Mouse (Mus musculus): ENCODE data around the gene A630023A22Rik. TPM values are rescaled to one million over a fixed set of nuclear protein-coding genes. Genes with fewer than 3 reads are reported as not detected.

The A630023A22Rik gene
- total RNA-seq (2021) = not detected
- long read RNA-seq, experiment 1 = 0 reads
- long read RNA-seq, experiment 2 = 0 reads

DNA sequence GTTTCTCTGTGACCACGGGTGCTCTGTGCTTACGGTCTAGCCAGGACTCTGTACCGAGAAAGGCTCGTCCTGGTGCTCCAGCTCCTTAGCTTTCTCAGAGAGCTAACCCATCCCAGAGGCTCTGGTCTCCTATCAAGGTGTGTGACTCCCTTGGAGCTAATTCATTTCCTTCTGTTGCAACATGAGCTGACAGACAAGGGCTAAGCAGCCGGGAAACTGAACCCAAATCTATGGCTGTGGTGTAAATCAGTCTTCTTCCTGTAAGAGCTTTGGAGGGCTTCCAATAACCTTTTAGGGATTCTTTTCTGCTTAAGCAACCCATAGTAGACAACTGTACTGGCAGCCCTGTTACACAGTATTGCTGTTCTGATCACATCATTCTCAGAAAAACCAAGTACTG, at the start of gene A630023A22Rik:
Gene A630023A22Rik, minus strand, starts transcription at position 154 of the 400 bp plus-strand sequence.
- no peak for DNase-seq (ENCODE audit: low spot score in 2 of 2)

DNA sequence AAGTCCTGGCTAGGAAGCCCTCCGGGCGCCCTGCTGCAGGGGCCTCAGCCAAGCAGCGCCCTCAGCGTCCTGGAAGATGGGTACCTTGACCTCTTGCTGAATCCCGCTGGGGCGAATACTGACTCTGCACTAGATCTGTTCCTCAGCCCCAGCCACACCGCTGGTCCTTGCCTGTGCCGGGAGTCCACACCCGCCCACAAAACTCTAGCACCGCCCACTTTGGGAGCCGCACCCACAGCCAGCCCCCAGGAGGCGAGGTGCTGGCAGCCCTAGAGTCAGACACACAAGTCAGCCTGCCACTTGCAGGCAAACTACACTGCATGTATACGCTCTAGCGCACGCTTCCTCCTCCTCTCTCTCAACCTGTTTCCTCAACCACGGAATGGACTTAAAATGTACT, 49.8 kb upstream of the A630023A22Rik start, which contains the start of gene Npy4r:
Gene Npy4r, minus strand, starts transcription at position 148 of the 400 bp plus-strand sequence.
- DNase-seq (ENCODE audit: low spot score in 2 of 2) = peak in 1 of 2 experiments; percentile 6

DNA sequence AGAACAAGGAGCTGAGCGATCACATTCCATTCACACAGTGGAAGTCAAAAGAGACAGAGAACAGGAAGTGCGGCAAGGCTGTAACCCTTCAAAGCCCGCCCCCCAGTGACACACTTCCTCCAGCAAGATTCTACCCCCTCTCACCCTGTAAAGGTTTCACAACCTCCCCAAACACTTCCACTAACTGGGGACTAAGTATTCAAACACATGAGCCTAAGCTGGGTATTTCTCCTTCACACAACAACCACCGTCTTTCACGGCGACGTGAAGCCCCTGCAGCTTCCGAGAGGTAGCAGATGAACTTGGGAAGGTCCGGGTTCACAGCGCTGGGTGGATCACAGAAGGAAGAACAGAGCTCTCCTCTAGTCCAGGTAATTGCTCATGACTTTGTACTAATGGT, 40.4 kb upstream of the A630023A22Rik start:
- DNase-seq (ENCODE audit: low spot score in 2 of 2) = no peak

DNA sequence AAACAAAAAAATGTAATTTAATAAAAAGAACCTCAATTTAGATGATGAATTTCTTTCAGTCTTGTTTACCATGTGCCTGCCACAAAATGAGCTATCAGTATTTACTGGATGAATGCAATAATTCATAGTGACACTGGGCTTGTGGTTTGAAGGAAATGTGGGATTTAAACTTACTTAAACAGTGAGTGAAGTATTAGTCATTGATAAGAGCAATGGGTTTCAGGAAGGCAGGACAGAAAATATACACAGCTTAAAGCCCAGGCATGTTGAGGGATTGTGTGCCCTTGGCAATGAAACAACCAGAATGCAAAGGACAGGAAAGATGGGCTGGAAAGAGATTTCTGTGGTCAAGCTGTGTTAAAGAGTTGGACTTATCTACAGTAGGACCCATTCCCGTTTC, 39.8 kb upstream of the A630023A22Rik start:
- DNase-seq (ENCODE audit: low spot score in 2 of 2) = no peak

DNA sequence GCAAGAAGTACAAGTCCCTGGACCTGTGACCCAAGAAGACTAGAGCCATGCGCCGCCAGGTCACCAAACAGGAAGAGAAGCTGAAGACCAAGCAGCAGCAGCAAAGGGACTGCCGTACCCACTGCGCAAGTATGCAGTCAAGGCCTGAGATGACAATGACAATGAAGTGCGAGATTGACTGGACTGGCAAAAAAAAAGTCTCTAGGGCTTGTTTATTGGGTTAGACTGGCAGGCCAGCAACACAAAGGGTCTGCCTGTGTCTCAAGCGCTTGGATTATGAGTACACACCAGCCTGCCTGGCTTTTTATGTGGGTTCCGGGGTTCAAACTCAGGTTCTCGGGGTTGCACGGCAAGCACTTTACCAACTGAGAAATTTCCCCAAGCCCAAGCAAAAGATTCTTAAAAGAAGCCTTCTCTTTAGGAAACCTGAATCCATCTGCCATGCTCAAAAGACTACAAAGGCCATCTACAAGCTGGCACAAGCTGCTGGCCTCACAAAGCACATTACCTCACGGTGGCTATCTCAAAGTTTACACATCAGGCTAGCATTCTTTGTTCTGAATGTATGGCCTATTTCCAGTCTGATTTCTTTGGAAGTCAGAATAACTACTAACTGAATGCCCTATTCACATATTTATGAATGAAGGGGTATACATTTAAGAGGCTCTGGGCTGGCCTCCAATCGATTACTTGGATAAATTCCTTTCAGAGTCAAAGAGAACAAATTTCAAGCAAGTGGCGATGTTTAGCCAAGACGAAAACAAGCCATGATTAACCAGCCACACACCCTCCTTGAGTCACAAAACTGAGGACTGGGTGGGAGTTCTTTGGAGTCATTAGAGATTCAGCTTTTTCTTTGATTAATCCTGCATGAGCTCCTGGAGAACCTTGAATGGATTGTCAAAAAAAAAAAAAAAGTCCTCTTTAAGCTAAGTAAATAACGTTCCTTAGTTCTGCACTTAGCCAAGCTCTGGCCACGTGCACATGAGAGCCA, 37.4 kb upstream of the A630023A22Rik start:
- no peak for DNase-seq (ENCODE audit: low spot score in 2 of 2)

DNA sequence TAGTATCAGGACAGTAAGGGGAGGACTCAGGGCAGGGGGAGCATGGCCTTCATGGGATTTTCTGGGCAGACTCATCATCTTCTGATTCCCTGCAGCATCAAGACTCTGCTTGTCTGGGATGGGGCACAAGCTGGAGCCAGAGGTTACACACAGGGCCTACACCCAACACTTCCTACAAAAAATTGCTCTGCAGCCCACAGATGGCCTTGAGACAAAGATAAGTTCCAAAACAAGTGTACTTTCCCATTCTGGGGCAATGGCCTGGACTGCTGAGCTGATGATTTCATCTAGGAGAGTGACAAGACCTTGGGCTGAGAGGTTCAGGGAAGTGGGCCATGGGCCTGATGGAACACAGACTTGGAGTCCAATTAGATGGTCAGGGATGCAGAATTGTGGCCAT, 32.8 kb upstream of the A630023A22Rik start:
- DNase-seq (ENCODE audit: low spot score in 2 of 2) = no peak

DNA sequence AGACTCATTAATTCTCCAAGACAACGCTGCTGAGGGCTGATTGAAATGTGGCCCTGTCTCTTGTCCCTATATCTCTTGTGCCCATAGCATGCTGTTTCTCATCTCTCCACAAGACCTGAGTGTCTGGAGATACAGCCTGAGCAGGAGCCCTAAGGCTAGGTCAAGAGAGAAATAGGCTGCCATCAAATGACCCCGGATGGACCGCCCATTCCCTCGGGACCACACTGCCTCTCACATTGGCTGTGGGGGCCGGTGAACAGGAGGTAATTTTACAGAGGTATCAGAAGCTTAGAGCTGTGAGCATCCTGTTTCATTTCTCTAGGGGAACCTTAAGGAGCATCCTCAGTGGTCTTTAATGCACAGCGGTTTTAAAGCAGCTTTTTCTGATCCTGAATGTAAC, 28.7 kb upstream of the A630023A22Rik start:
- DNase-seq (ENCODE audit: low spot score in 2 of 2) = no peak

DNA sequence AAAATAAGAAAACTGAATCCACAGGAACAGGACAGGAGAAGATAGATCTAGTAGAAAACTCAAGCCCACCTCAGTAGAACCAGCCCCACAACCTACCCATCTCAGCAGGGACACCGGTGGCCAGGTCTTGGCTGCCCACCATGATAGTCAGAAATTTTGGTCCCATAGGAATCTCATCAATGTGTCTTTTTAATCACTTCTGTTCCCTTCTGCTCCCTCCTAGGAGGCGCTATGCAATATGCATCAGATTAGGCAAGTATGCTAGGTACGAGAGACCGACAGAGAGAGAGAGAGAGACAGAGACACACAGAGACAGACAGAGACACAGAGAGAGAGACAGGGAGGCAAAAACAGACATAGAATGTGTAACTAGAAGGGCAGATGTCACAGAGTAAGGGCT, 19.1 kb upstream of the A630023A22Rik start:
- DNase-seq (ENCODE audit: low spot score in 2 of 2) = no peak

DNA sequence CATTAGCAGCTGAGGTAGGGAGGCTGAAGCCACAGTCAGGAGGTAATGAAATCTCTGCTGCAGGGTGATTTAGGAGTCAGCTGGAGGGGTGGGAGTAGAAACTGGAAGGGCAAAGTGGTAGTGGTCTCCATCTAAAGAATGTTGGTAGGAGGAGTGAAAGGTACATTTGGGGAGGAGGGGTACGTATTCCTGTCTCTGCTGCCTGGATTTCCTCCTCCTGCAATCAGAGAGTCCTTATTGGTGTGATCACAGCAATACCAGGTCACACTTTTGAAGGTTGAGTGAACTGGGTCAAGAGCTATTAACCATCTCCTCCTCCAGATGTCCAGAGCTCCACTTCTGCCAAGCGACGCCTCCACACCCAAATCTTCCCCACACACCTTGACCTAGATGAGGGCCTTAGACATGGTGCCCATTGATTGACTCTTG, 18.4 kb upstream of the A630023A22Rik start:
- no peak for DNase-seq (ENCODE audit: low spot score in 2 of 2)

DNA sequence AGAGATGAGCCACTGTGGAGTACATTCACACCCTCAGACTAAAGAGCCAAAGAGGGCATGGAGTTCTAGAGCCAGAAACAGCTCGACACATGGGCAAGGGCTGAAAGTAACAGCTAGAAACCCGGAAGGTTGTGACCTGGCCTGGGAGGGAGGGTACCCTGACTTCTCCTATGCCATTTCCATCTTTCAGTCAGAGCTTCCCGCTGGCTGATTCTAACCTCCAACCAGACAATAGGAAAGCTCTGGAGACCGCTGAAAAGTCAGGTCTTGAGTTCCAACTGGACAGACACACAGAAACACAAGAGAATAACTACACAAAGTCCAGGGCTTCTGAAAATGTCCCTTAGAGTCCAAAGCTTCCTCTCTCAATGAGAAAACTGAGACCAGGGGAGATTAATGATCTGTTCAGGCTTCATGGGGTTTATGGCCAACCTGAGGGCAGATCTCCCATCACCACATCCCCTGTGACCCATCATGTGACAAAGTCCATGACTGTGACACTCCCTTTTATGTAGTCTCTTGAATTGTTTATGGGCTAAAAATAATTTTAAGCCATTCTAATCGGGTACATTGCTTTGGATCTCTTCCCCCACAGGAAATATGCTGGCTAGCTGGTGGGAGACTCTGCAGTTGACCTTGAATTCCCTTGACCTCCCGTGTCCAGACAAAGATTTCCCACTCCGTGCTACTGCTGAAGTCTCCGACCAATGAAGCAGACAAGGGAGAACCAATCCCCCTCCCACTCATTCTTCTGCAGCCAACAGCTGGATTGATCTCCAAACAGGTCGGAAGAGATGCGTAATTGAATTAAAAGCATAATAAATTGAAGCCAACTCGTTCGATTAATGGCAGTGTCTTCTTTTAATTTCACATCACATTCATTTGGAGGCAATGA, 17.7 kb upstream of the A630023A22Rik start:
- DNase-seq (ENCODE audit: low spot score in 2 of 2) = no peak

DNA sequence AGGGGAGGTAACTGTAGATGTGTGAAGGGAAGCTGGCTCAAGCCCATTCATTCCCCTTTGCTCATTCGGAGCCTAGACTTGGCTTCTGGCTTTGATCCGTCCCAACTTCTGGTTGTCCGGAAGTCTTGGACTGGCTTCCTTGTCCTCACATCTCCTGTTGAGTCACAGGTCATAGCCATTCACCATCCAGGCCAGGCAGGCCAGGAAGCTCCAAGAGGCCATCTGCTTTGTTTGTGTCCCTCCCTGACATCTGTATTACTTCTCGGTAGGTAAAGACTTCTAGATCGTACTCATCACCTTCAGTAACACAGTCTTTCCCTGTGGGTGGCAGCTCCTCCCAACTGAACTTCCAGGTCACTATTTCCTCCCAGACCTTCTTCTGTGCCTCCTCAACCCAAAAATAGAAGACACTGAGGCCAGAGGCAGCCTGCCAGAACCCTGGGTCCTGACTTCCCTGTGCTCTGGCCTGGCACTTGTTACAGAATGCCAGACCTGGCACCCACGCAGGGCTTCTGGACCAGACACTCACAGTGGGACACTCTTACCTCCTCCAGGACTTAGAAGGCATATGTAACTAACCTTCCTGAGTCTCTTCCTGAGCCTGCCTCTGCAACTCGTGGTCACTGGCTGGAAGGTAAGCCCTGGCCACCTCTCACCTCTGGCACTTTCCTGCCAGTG, 16.6 kb upstream of the A630023A22Rik start:
- no peak for DNase-seq (ENCODE audit: low spot score in 2 of 2)

DNA sequence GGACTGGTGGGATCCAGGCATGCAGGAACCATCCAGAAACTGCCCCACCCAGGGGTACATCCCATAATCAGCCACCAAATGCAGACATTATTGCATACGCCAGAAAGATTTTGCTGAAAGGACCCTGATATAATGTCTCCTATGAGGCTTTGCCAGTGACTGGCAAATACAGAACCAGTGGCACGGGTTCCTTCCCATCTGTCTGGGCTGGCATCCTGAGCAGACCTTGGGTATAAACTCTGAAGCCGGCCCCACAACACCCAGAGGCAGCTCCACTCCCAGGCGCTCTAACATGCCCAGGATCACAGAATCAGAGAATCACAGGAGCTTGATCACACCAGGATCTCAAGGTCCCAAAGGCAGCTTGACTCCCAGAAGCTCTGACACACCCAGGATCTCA, 11.8 kb upstream of the A630023A22Rik start:
- DNase-seq (ENCODE audit: low spot score in 2 of 2) = no peak

DNA sequence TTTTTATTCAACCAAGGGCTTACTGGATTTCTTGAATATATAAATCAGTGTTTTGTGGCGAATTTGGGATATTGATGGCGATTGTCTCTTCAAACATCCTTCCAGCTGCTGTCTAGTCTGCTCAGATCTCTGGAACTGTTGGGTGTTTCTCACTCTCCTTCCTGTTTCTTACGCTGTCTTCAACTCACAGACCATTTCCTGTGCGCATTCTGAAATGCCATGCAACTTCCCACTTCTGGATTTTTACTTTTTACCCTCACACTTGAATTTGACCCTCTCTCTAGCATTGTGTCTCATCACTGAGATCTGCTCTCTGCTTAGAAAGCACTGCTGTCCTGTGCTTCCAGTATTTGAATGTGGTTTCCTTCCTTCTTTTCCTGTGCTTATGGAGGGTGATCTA, 5.0 kb upstream of the A630023A22Rik start:
- no peak for DNase-seq (ENCODE audit: low spot score in 2 of 2)

DNA sequence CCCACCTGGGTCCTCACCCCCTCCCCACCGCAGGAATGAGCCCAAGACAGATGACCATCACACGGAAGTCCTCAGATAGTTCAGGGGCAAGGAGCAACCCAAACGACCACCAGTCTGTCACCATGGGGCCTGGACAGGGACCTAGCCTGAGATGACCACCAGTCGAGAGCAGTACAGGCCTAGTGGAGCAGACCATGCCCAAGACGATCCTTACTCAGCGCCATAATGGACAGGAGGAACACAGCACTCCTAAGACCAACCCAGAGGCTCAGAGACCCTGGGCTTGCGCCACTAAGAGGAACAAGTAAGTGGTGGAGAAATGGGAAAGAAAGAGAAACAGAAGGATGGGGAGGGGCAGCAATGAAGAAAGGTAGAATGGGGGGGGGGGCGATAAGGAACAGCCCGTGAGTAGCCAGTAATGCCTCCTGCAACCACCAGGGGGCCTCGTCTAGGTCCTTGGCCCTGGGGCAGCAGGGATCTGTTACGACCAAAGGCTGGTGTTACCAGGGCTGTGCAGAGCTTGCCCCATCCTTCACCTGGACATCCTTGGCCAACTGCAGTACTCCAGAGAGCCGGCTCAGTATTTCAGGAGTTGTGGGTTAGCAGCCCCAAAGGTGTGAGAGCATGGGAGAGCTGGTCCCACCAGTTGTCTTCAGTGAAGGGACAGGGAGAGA, 4.0 kb upstream of the A630023A22Rik start:
- DNase-seq (ENCODE audit: low spot score in 2 of 2) = peak; percentile 7 to 15

DNA sequence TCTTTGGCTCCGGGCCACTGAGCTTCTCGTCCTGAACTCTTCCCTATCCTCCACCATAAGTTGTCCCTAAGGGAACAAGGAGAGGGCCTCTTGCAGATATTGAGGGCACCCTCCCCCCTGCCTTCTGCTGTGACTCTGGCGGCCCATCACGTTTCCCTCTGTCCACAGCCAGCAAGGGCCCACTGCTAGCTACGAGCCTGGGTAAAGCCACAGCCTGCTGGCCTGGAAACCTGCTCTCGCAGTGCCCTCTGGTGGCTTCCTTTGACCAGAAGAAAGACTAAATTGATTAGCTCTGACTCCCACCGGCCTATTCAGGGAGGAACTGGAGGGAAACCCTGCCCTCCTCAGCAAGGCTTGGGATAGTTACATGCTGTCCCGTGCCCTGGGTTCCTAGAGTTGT, 2.3 kb upstream of the A630023A22Rik start:
- peak; percentile 55 to 56 for DNase-seq (ENCODE audit: low spot score in 2 of 2)

DNA sequence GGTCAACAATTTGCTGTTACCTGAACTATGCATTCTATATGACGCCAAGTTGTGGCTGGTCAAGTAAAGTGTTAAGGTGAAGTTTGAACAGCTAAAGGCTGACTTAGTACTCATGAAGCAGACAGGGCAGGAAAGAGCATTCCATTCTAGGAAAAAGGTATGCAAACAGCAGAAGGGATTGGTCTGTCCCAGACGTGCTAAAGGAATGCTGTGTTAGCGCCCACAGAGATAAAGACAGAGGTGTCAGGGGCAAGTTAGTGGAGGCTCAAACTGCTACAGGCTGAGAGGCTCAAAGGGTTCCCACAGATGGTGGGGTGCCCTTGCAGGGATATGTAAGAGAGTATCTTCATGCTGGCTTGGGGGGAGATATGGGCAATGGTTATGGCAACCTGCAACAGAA, 1.3 kb upstream of the A630023A22Rik start:
- DNase-seq (ENCODE audit: low spot score in 2 of 2) = no peak

DNA sequence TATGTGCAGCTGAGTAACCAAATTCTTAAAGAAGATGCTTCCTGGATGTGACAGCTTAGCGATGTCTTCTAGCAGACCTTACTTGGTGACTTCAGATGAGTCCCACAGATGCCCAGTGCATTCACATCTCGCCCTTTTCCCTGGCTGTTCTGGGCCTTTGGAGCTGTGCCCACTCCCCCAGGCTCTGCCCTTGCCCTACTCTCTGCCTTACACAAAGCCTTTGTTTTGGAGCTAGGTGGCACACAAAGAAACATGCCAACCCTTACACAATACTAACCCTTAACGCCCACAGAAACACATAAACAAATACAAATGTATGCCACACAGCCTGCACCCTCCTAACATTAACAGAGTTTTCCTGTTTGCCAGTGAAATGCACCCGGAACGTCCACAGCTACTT, 6.4 kb downstream of the A630023A22Rik start:
- DNase-seq (ENCODE audit: low spot score in 2 of 2) = no peak

DNA sequence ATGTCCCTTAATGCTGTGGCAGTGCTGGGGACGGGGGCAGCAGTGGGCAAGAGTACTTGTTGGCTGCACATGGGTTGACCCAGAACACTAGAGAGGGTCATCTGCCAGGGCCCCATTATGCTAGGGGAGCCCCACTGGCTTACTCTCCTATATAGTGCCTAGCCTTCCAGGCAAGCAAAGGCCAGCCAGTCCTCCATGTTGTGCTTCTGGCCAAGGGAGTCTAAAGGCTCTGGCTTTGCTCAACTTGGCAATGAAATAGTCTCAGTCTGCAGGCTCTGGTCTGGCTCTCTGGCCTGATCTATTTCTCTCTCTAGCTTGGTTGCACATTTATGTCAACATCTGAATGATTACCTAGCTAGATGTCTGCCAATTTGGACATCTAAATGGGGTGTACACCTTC, 9.7 kb downstream of the A630023A22Rik start:
- DNase-seq (ENCODE audit: low spot score in 2 of 2) = no peak

DNA sequence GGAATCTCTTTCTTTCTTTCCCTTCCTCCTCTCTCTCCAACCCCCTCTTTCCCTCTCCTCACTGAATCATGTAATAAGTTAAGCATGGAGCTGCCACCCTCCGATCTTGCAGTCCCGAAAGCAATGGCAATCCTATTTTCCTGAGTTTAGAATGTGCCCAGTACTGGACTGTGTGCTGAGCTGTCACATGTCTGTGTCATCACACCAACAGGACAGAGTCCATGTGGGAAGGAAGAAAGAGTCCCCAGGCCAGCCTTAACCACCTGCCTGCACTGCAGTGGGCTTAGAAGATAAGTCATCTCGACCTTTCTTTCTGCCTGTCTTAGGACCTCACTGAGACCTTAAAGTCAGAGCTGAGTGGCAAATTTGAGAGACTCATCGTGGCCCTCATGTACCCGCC, 11.1 kb downstream of the A630023A22Rik start:
- DNase-seq (ENCODE audit: low spot score in 2 of 2) = no peak

DNA sequence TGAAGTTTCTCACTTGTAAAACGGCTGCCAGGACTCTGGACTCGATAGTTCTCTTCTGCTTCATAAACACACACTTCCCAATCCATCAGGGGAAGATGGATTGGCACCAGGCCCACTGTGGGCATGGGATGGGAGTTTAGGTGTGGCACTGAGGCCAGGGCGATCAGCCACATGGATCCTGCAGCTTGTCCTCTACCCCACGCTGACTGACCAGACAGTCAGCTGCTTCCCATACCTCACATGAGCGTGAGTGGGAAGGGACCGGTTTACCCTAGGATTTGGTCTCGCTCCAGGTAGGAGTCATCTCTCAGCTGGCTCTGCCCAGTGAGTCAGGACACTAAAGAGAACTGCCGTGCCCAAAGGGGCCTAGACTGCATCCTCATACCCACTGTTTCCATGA, 12.8 kb downstream of the A630023A22Rik start:
- DNase-seq (ENCODE audit: low spot score in 2 of 2) = no peak

All from left cerebral cortex, adult 18-20 months (tissue).